Comparison of ENCODE assay signal across 8 mouse cellular contexts in the genomic region with DNA sequence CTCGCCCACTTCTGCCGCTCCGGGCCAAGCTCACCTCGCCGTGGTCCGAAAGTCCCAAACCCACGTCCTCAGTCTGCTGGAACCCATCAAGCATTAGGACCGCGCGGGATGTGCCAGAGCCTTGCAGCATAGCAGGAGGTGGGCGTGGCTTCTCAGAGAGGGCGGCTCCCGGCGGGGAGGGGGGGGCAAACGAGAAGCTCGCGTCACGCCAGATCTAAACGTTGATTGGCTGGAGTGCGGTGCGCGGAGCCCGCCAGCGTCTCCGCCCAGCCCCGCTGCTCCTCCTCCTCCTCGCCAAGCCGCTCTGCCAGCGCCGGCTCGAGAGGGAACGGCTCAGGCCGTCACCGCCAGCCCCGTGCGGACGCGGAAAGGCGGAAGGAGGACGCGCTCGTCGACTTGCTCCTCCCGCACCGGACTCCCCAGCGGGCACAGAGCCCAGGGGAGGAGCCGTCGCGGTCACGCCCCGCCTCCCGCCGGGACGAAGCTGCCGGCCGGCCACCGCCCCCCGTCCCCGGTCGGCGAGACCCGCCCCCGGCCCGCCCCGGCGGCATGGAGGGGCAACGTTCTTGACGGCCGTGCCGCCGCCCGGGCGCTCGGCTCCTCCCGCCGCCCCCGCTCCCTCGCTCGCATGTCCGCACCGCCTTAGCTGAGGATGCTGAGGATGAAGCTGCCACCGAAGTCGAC. TPM values are rescaled to one million over a fixed set of nuclear protein-coding genes. Genes with fewer than 3 reads are reported as not detected.
DNase-seq lines count a peak whose midpoint lies in the region; ATAC-seq and TF ChIP-seq lines count a peak whose summit lies in the region.

A gene (plus strand): TSS at position 269 of the 684 bp plus-strand sequence.

- under 1% methylated on average over 78 of the region's 83 CpGs for WGBS in forebrain, embryonic 15.5 days
- under 1% methylated on average over 72 of the region's 83 CpGs for WGBS in lung, adult 2 months

- TF ChIP-seq POLR2A in lung, adult 2 months (IDR thresholded peaks at IDR 0.05; ENCODE audit: borderline replicate concordance, extremely low read depth, low read depth, low read length) = peak; percentile 73; the same call in 1 of the 2 replicates

- H3K4me1 ChIP-seq in ES-E14 (ENCODE audit: control insufficient read depth in 2 of 2, insufficient read depth in 2 of 2, low read length in 2 of 2, poor library complexity in 1 of 2) = peaks cover 2 to 3% of the 10 kb centered on the region in 2 experiments; a peak in 3 of 4 replicates
- peaks cover 34% of the 10 kb centered on the region for H3K4me1 ChIP-seq in forebrain, embryonic 15.5 days
- peaks cover 5% of the 10 kb centered on the region for H3K4me1 ChIP-seq in lung, adult 2 months (ENCODE audit: control insufficient read depth, insufficient read depth, low read length)

- H3K4me2 ChIP-seq in forebrain, embryonic 15.5 days (replicated peaks) = peak within 1 kb of the TSS; percentile 98

- H3K9ac ChIP-seq in ES-E14 (ENCODE audit: insufficient read depth, low read depth, low read length, poor library complexity, severe bottlenecking) = peak within 1 kb of the TSS; percentile 85
- peak within 1 kb of the TSS; percentile 67 for H3K9ac ChIP-seq in forebrain, embryonic 15.5 days (replicated peaks)

- H3K9me3 ChIP-seq in ES-E14 (ENCODE audit: control insufficient read depth, insufficient read depth, low read depth, low read length) = no peaks in the 10 kb centered on the region
- no peaks in the 10 kb centered on the region for H3K9me3 ChIP-seq in forebrain, embryonic 15.5 days

- in situ Hi-C loops in ES-E14 (cut with MboI; ENCODE audit: low sequenced_read_pairs in 2 of 2, unreplicated experiment in 2 of 2) = no loop called here

- H3K36me3 ChIP-seq in ES-E14 (ENCODE audit: control insufficient read depth, insufficient read depth, low read length, poor library complexity, severe bottlenecking) = no peaks in the 10 kb centered on the region; the same call in 1 of the 2 replicates
- H3K36me3 ChIP-seq in forebrain, embryonic 15.5 days = no peaks in the 10 kb centered on the region

- peak; percentile 92 for DNase-seq in ES-E14 (ENCODE audit: low read depth, low spot score)
- DNase-seq in cerebellum, adult 11-12 months = peak; percentile 99
- peak; percentile 98 for DNase-seq in heart, postnatal 25 days (ENCODE audit: low spot score)
- DNase-seq in layer of hippocampus, adult 18-20 months (ENCODE audit: low spot score in 2 of 2) = peak; percentile 98 to 99
- peak; percentile 98 for DNase-seq in lung, adult 2 months
- peak; percentile 97 for DNase-seq in thymus, adult 18-20 months

- ATAC-seq in forebrain, embryonic 15.5 days (replicated peaks) = peak; percentile 97
- peak; percentile 84 for ATAC-seq in neutrophil, adult 5-6 weeks (ENCODE audit: extremely low read depth, insufficient number of reproducible peaks, low FRiP score, poor library complexity, severe bottlenecking)

- TF ChIP-seq CTCF in lung, adult 2 months (IDR thresholded peaks at IDR 0.05; ENCODE audit: insufficient read depth, low read length) = no peak

- peak within 1 kb of the TSS; percentile 68; the same call in 1 of the 2 replicates for H3K27ac ChIP-seq in ES-E14 (ENCODE audit: insufficient read depth, low read depth, low read length, poor library complexity, severe bottlenecking)
- H3K27ac ChIP-seq in forebrain, embryonic 15.5 days (replicated peaks) = peak within 1 kb of the TSS; percentile 96

- intact Hi-C loops in heart, postnatal 25 days (cut with DNase I) = loop anchor here (5.0 to 10.0 kb wide), 3 partner anchors 98 to 325 kb away; a partner anchor contains a TSS

- H3K4me3 ChIP-seq in ES-E14 (ENCODE audit: insufficient read depth in 1 of 2, low read depth in 1 of 2, low read length in 2 of 2, poor library complexity in 1 of 2, severe bottlenecking in 1 of 2) = peak within 1 kb of the TSS; percentile 90 to 93
- peak within 1 kb of the TSS; percentile 82 for H3K4me3 ChIP-seq in forebrain, embryonic 15.5 days
- H3K4me3 ChIP-seq in lung, adult 2 months (replicated peaks; ENCODE audit: extremely low read depth, low read depth, low read length) = peak within 1 kb of the TSS; percentile 90

- H3K27me3 ChIP-seq in forebrain, embryonic 15.5 days = no peaks in the 10 kb centered on the region

TF ChIP-seq in ES-E14, 5 proteins besides CTCF, POLR2A, EP300 and RAD21:
- TF ChIP-seq ZC3H11A (IDR thresholded peaks at IDR 0.05; ENCODE audit: borderline replicate concordance, low read depth, low read length) (no peak), HCFC1 (IDR thresholded peaks at IDR 0.05; ENCODE audit: borderline replicate concordance, insufficient read depth, low read length) (peak; percentile 65; the same call in 1 of the 2 replicates), ZNF384 (IDR thresholded peaks at IDR 0.05; ENCODE audit: low read depth, low read length) (no peak)

RNA-seq across cellular contexts. Expression of the gene that starts here (rescaled TPM):
- 9.5 and 11.5 TPM in 2 replicates for total RNA-seq in ES-E14 (2012; rRNA removed)
- polyA plus RNA-seq in forebrain, embryonic 15.5 days (2015; fragmentation: Nextera tagmentation; extraction: Ambion mirVana) = 1.6 and 1.8 TPM in 2 replicates
- total RNA-seq in heart, postnatal 25 days (2021) = 1 to 10 TPM; 8.2 to 8.5 TPM
- 10 to 100 TPM; 19.7 to 22.6 TPM for total RNA-seq in layer of hippocampus, adult 18-20 months (2021)
- 13.6 TPM in 2 replicates for polyA plus RNA-seq in lung, adult 2 months (2012; rRNA removed)
- 56.2 and 64.6 TPM in 2 replicates for total RNA-seq in neutrophil, adult 5-6 weeks (2017)

Comparison
In these comparisons a context has a peak if more than half of its experiments do, and no peak if none do; other contexts are left out.
1. Peak in every context shown above with its lines: DNase-seq, ATAC-seq, H3K4me3 ChIP-seq and H3K27ac ChIP-seq.